Mouse (Mus musculus): ENCODE measurements around the gene Htra1. TPM values are rescaled to one million over a fixed set of nuclear protein-coding genes. Genes with fewer than 3 reads are reported as not detected.
A peak's percentile ranks its signal among the peaks of the same experiment; 100 is the strongest.

The Htra1 gene
- polyA plus RNA-seq, 1 experiment, result 242 TPM

DNA sequence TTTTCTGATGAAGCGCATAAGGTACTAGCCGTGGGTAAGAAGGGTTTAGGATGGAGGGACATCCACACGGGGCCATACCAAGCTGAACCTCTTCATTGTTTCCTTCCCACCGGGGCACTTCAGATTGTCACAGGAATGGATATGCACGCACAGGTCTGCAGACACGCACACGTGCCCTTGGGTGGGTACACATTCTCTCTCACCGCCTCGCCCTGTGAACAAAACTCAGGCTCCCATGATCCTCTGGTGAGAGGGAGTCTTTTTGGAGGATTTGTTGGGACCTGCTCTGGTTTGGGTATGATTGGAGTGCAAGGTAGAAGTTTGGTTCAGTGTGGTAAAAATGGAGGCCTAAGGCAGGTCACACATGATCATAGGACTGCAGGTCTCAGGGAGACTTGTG is 3.0 kb upstream of the Htra1 start:
- no peak overlapping the region for H3K27ac ChIP-seq (ENCODE audit: insufficient read depth, low read length)
- TF ChIP-seq POLR2A (IDR thresholded peaks at IDR 0.05; ENCODE audit: low read depth, low read length), result no peak
- no peak for TF ChIP-seq CTCF (IDR thresholded peaks at IDR 0.05; ENCODE audit: borderline replicate concordance, insufficient read depth, low read length)
- H3K4me1 ChIP-seq (ENCODE audit: control insufficient read depth, insufficient read depth, low read length), result no peaks in the 10 kb centered on the region; the same call in 1 of the 2 replicates
- no peak overlapping the region for H3K4me3 ChIP-seq (ENCODE audit: insufficient read depth, low read length)

DNA sequence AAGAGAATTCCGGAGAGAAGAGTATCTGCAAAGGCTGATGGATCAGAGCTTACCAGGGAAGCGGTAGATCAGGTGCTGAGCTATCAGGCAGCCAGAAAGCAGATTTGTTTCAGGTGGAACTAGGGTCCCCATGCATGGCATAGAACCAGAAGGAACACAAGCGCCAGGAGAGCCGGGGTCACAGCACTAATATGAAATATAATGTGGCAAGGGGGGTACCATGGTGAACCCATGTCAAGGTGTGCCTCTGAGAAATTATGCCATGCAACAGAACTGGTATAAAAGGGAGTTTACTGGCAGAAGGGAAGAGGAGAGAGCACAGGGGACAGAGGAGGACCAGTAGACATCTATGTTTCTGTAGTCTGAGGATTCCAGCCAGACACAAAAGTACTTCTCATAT is 1.3 kb upstream of the Htra1 start:
- Histone ChIP-seq H3K27ac (ENCODE audit: insufficient read depth, low read length) (no peak overlapping the region), H3K4me3 (ENCODE audit: insufficient read depth, low read length) (no peak overlapping the region), H3K4me1 (ENCODE audit: control insufficient read depth, insufficient read depth, low read length) (no peaks in the 10 kb centered on the region; the same call in 1 of the 2 replicates)
- TF ChIP-seq POLR2A (IDR thresholded peaks at IDR 0.05; ENCODE audit: low read depth, low read length) (no peak), CTCF (IDR thresholded peaks at IDR 0.05; ENCODE audit: borderline replicate concordance, insufficient read depth, low read length) (no peak)

DNA sequence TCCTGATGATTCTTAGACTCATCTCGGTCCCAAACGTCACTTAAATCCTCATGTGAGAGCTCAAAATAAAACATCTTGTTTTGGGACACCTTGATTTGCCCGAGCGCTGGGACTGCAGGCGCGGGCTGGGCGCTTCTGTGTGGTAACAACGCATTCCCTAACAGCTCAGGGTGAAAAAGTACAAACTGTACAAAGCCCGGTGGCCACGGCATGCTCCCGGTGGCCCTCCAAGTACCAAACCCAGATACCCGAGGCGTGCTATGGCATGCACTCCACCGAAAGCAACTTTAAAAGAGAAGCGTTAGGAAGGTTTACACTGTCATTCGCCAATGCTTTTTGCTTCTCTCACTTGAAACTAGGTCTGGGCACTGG is 504 bp upstream of the Htra1 start:
- Histone ChIP-seq H3K4me1 (ENCODE audit: control insufficient read depth, insufficient read depth, low read length) (no peaks in the 10 kb centered on the region; the same call in 1 of the 2 replicates), H3K4me3 (ENCODE audit: insufficient read depth, low read length) (peak overlapping the region; percentile 59), H3K27ac (ENCODE audit: insufficient read depth, low read length) (no peak overlapping the region; the same call in 1 of the 2 replicates)
- TF ChIP-seq CTCF (IDR thresholded peaks at IDR 0.05; ENCODE audit: borderline replicate concordance, insufficient read depth, low read length), result no peak
- no peak for TF ChIP-seq POLR2A (IDR thresholded peaks at IDR 0.05; ENCODE audit: low read depth, low read length)

DNA sequence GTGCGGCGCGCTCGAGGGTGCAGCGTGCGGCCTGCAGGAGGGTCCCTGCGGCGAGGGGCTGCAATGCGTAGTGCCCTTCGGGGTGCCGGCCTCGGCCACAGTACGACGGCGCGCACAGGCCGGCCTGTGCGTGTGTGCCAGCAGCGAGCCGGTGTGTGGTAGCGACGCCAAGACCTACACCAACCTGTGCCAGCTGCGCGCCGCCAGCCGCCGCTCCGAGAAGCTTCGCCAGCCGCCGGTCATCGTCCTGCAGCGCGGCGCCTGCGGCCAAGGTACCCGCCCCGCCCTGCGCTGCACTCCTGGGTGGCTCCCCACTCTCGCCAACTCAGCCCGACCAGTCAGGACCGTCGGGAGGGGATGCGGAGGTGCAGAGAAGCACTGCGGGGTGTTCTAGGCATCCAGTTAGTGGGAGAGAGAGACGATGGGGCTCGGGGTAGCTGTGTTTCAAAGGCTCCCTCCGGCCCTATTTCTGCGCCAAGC is 601 bp downstream of the Htra1 start:
- Histone ChIP-seq H3K27ac (ENCODE audit: insufficient read depth, low read length) (no peak overlapping the region), H3K4me1 (ENCODE audit: control insufficient read depth, insufficient read depth, low read length) (no peaks in the 10 kb centered on the region; the same call in 1 of the 2 replicates), H3K4me3 (ENCODE audit: insufficient read depth, low read length) (peak overlapping the region; percentile 59)
- TF ChIP-seq CTCF (IDR thresholded peaks at IDR 0.05; ENCODE audit: borderline replicate concordance, insufficient read depth, low read length), result no peak
- no peak for TF ChIP-seq POLR2A (IDR thresholded peaks at IDR 0.05; ENCODE audit: low read depth, low read length)

DNA sequence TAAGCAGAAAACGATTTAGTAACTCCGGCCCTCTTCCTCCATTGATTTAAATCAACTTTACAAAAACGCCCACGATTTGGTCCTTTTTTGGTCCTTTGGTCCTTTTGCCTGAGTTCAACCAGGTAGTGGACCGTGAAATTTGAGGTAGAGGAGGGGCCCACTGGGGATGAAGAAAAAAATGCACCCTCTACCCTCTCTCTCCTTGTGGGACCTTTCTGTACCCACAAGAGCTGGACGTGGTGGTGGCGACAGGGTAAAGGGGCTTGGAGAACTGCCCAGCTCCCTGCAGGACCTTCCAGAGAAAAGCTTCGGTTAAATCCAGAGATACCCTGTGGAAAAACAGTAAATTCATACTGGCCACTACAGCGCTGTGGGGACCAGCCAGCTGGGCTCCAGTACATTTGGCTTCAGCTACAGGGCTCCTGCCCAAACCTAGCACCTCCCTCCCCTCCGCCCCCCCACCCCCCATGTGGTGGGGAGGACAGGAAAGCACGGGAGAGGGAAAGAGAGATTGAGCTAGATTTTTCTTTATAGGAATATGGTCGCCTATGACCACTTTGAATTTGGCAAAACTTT is 1.4 kb downstream of the Htra1 start:
- TF ChIP-seq CTCF (IDR thresholded peaks at IDR 0.05; ENCODE audit: borderline replicate concordance, insufficient read depth, low read length) (no peak), POLR2A (IDR thresholded peaks at IDR 0.05; ENCODE audit: low read depth, low read length) (0 out of 2 replicates have a peak, but pooled peaks have one; percentile 34)
- Histone ChIP-seq H3K27ac (ENCODE audit: insufficient read depth, low read length) (no peak overlapping the region), H3K4me3 (ENCODE audit: insufficient read depth, low read length) (peak overlapping the region; percentile 59), H3K4me1 (ENCODE audit: control insufficient read depth, insufficient read depth, low read length) (no peaks in the 10 kb centered on the region; the same call in 1 of the 2 replicates)

DNA sequence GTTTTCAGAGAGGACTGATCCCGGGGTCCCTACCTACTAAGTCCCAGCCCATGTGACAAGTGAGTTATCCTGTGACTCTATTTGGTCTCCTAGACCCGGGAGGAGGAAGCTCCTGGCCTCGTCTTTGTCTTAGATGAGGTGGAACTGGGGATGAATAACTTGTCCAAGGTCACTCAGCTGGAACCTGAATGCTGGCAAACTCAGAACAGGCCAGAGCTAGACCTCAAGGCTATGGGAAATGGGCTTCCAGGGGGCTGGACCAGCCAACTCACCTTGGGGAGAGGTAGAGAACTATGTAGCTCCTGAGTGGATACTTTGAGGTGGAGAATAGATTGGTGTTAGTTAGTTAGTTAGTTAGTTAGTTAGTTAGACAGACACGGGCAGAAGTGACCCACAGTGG is 2.1 kb downstream of the Htra1 start:
- TF ChIP-seq POLR2A (IDR thresholded peaks at IDR 0.05; ENCODE audit: low read depth, low read length) (no peak), CTCF (IDR thresholded peaks at IDR 0.05; ENCODE audit: borderline replicate concordance, insufficient read depth, low read length) (no peak)
- Histone ChIP-seq H3K27ac (ENCODE audit: insufficient read depth, low read length) (no peak overlapping the region), H3K4me3 (ENCODE audit: insufficient read depth, low read length) (peak overlapping the region; percentile 59; the same call in 1 of the 2 replicates), H3K4me1 (ENCODE audit: control insufficient read depth, insufficient read depth, low read length) (peaks cover 2% of the 10 kb centered on the region; the same call in 1 of the 2 replicates)

DNA sequence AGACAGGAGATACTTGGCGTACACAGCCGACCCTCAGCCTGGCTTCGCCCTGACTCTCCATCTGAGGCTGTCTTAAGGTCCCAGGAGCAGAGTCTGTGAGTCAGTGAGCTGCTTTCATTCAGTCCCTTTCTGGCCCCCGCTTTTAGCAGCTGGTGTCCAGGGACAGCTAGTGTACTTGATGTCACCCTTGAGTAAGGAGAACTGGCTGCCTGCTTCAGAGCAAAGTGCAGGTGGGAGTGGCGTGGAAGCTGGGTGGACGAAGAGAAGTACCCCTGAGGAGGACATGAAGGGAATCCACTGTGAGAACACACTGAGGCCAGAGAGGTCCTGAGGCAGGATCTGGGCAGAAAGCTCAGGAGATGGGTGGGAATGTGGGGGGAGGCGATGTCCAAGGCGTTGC is 3.0 kb downstream of the Htra1 start:
- TF ChIP-seq POLR2A (IDR thresholded peaks at IDR 0.05; ENCODE audit: low read depth, low read length) (no peak), CTCF (IDR thresholded peaks at IDR 0.05; ENCODE audit: borderline replicate concordance, insufficient read depth, low read length) (no peak)
- peaks cover 6% of the 10 kb centered on the region for H3K4me1 ChIP-seq (ENCODE audit: control insufficient read depth, insufficient read depth, low read length)
- H3K27ac ChIP-seq (ENCODE audit: insufficient read depth, low read length), result no peak overlapping the region
- no peak overlapping the region for H3K4me3 ChIP-seq (ENCODE audit: insufficient read depth, low read length)

DNA sequence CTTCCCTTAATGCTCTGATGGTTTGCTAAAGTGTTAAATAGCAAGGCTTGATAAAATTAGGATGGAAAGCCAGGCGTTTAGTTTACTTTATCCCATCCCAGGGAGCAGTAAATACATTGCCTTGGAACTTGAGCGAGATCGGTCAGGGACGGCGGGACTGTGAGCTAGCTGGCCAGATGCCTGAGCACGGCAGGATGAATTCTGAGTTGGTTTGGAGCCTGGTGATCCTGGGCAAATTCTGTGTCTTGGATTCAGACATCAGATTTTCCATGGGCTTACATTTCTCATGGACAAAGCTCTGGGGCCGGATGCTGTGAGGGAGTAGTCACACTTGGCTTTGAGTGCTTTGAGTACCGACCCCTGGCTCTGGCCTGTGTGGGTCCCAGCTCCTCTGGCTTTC is 4.8 kb downstream of the Htra1 start:
- Histone ChIP-seq H3K4me1 (ENCODE audit: control insufficient read depth, insufficient read depth, low read length) (peaks cover 8% of the 10 kb centered on the region), H3K4me3 (ENCODE audit: insufficient read depth, low read length) (no peak overlapping the region), H3K27ac (ENCODE audit: insufficient read depth, low read length) (no peak overlapping the region)
- no peak for TF ChIP-seq POLR2A (IDR thresholded peaks at IDR 0.05; ENCODE audit: low read depth, low read length)
- TF ChIP-seq CTCF (IDR thresholded peaks at IDR 0.05; ENCODE audit: borderline replicate concordance, insufficient read depth, low read length), result no peak

DNA sequence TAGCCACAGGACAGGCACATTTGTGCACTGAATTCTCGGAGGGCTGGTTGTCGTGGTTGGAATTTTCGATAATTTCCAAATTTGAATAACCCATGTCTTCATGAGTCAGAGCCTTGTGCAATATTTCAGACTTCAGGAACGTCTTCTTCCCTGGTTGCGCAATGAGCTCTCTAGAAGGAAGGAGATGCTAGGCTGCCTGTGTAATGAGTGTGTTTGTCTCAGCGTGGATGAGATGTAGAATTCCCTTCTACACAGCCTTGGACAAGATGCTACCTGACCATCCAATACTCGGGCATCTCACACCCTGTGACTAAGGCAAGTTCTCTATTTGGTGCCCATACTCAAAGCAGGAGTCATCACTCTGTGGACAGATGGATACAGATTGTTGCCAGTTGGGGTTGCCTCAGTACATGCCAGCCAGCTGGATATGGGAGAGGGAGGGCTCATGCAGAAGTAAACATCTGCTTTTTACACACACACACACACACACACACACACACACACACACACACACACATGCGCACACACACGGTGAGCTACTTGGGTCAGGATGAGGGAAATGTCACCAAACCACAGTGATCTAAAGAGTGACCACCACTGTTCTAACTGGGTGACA is 7.5 kb downstream of the Htra1 start:
- H3K27ac ChIP-seq (ENCODE audit: insufficient read depth, low read length), result peak overlapping the region; percentile 29
- no peak overlapping the region for H3K4me3 ChIP-seq (ENCODE audit: insufficient read depth, low read length)
- TF ChIP-seq POLR2A (IDR thresholded peaks at IDR 0.05; ENCODE audit: low read depth, low read length) (no peak), CTCF (IDR thresholded peaks at IDR 0.05; ENCODE audit: borderline replicate concordance, insufficient read depth, low read length) (no peak)
- peaks cover 19% of the 10 kb centered on the region for H3K4me1 ChIP-seq (ENCODE audit: control insufficient read depth, insufficient read depth, low read length)

DNA sequence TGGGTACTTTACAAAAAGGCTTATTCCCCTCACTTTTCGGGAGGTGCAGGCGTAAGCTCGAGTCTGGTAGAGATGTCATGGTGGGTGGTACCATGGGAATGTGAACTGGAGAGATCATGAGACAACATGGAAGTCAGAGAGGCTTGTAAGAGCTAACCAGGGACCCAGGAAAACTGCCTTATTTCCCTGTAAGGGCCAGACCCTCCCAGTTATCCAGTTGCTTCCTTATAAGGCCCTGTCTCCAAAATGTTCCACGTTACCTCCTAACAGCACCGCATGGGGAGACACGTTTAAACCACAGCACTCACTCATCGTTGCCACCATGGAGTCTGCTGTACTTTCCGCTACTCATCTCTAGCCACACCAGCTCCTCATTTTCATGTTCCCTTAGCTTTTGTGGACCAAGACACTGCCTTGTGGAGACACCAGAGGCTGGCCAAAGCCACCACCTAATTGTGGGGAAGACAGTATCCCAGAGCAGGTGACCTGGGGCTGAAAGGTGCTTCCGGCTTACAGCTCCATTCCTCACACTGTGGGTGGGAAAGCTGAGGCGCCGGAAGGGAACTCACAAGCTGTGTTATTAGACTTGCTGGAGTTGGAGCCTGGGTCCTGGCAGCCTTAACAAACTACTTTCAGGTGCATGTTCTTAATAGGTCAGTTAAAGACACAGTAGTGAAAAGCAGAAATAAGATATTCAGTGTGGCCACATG is 9.0 kb downstream of the Htra1 start:
- Histone ChIP-seq H3K27ac (ENCODE audit: insufficient read depth, low read length) (no peak overlapping the region), H3K4me1 (ENCODE audit: control insufficient read depth, insufficient read depth, low read length) (peaks cover 19% of the 10 kb centered on the region), H3K4me3 (ENCODE audit: insufficient read depth, low read length) (no peak overlapping the region)
- no peak for TF ChIP-seq POLR2A (IDR thresholded peaks at IDR 0.05; ENCODE audit: low read depth, low read length)
- no peak for TF ChIP-seq CTCF (IDR thresholded peaks at IDR 0.05; ENCODE audit: borderline replicate concordance, insufficient read depth, low read length)

All from embryonic fibroblast, embryonic 13.5 days (primary cell).